Mouse (Mus musculus): ENCODE data around the gene Tmprss7. TPM values are rescaled to one million over a fixed set of nuclear protein-coding genes. Genes with fewer than 3 reads are reported as not detected.

Gene Tmprss7
- 0.09 TPM in 1 of 2 replicates, not detected in the other for polyA plus RNA-seq (2015; fragmentation: Nextera tagmentation; extraction: Ambion mirVana)

DNA sequence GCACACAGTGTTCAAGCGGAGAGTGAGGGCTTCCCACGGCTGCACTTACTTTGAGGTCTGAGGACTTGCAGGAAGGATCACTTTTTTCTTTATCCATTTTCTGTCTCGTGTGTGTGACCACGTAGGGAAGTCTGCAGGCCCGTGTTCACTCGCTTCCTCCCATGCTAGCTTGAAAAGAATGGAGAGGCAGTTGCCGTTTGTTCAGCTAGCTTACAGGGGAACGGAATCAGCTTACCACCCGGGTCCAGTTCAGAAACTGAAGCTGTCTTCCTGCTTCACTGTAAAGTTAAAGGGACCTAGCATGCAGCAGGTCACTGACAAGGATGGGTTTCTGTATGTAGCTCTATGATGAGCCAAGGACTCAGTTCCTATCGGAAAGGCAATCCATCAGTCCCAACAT is at the start of gene Tmprss7:
Gene Tmprss7, minus strand, starts transcription at position 101 of the 400 bp plus-strand sequence.
- Histone ChIP-seq H3K4me1 (no peaks in the 10 kb centered on the region), H3K27ac (replicated peaks) (no peak within 1 kb of the TSS), H3K9ac (no peak within 1 kb of the TSS), H3K36me3 (no peaks in the 10 kb centered on the region), H3K27me3 (replicated peaks) (no peaks in the 10 kb centered on the region), H3K4me3 (no peak within 1 kb of the TSS), H3K9me3 (no peaks in the 10 kb centered on the region), H3K4me2 (no peak within 1 kb of the TSS)
- no peak for ATAC-seq (ENCODE audit: extremely low read depth, insufficient number of reproducible peaks, low FRiP score, low TSS enrichment)
- 71% methylated on average over 10 of the region's 10 CpGs for WGBS

DNA sequence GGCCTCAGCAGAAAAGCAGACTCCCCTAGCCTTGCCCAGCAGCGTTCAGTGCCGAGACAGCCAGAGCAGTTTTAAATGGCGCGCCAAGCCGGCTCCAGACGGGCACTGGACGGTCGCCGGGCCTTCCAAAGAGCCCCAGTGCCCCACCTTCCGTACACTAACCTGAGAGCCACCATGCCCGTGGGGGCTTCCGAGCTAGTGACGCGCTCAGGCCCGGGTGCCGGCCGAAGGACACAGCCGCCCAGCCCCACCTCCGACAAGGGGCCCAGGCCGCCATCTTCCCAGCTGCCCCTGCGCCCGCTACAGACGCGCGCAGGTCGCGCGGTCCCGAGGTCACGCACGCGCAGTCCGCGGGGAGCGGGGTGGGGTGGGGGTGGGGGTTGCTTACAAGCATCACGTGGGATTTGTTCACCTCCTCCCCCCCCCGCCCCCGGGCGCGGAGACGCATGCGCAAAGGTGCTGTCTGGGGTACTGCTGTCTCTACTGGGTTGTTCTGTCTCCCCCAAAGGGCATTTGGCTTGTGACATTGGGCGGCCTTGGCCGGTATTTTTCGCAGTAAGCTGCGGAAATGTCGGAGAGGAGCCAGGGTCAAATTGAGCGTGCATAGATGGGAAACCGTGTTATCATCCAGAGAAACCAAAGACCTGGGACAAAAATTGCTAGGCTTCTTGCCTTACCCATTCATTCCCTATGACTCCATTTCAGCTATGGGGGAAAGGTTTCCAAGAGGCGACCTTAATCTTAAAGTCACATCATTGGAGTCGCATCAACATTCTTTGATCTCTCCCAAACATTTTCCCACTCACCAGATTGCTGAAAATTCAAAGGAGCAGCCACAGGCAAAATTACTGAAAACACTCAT is 49.4 kb upstream of the Tmprss7 start, which contains the start of gene Abhd10:
Gene Abhd10, minus strand, starts transcription at position 341 of the 862 bp plus-strand sequence.
- H3K9me3 ChIP-seq: no peaks in the 10 kb centered on the region
- peak within 1 kb of the TSS; percentile 83 for H3K4me3 ChIP-seq
- H3K36me3 ChIP-seq: peaks cover 29% of the 10 kb centered on the region
- peak within 1 kb of the TSS; percentile 95 for H3K9ac ChIP-seq
- H3K27ac ChIP-seq (replicated peaks): peak within 1 kb of the TSS; percentile 96
- under 1% methylated on average over 51 of the region's 51 CpGs for WGBS
- H3K4me1 ChIP-seq: peaks cover 18% of the 10 kb centered on the region
- peak within 1 kb of the TSS; percentile 76 for H3K4me2 ChIP-seq
- H3K27me3 ChIP-seq (replicated peaks): no peaks in the 10 kb centered on the region
- peak; percentile 99 for ATAC-seq (ENCODE audit: extremely low read depth, insufficient number of reproducible peaks, low FRiP score, low TSS enrichment)

DNA sequence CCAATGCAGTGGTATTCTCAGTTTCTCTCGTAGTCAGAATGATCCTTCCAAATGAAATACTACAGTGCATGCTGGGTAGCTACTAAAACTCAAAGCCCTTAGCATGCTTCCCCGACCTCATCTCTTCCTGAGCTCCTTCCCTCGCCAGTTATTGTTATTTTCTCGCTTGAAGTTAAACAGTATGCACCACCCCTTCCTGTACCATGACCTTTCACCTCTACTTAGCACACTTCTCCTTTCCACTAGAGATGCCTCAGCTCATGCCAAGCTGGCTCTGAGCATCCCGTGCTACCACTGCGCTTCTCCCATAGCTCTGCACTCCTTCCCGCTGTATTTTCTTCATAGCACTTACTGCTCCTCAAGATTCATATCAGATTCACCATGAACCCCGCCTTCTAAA is 44.4 kb upstream of the Tmprss7 start:
- ATAC-seq (ENCODE audit: extremely low read depth, insufficient number of reproducible peaks, low FRiP score, low TSS enrichment): no peak
- WGBS: 79% methylated on average over 8 of the region's 8 CpGs
- H3K9me3 ChIP-seq: no peaks in the 10 kb centered on the region

DNA sequence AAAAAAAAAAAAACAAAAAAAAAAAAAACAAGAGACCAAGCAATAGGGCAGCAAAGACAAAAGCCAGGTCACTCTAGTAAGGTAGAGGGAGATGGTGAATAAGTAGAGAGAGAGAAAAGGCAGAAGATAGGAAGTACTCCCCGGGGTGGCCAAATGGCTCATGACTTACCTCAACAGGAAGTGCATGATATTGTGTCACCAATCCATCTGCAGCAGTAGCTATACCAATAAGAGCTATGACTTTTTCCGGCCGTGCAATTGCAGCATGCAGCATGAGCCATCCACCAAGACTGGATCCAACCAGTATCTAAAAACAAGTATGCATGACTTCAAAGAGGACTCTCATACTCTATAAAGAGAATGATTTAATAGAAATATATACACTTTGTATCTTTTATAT is 43.3 kb upstream of the Tmprss7 start:
- Histone ChIP-seq H3K9ac (no peak overlapping the region), H3K4me2 (no peak overlapping the region), H3K27me3 (replicated peaks) (no peaks in the 10 kb centered on the region), H3K36me3 (peaks cover 59% of the 10 kb centered on the region), H3K9me3 (no peaks in the 10 kb centered on the region), H3K4me3 (no peak overlapping the region), H3K4me1 (peaks cover 9% of the 10 kb centered on the region), H3K27ac (replicated peaks) (no peak overlapping the region)
- ATAC-seq (ENCODE audit: extremely low read depth, insufficient number of reproducible peaks, low FRiP score, low TSS enrichment): no peak
- WGBS: 85% methylated on average over 3 of the region's 3 CpGs

More for the DNA sequence above, 44.4 kb upstream of the Tmprss7 start:
- no peaks in the 10 kb centered on the region for H3K27me3 ChIP-seq (replicated peaks)
- H3K4me3 ChIP-seq: no peak overlapping the region
- peaks cover 9% of the 10 kb centered on the region for H3K4me1 ChIP-seq
- no peak overlapping the region for H3K27ac ChIP-seq (replicated peaks)
- H3K4me2 ChIP-seq: no peak overlapping the region
- H3K36me3 ChIP-seq: peaks cover 47% of the 10 kb centered on the region
- no peak overlapping the region for H3K9ac ChIP-seq

DNA sequence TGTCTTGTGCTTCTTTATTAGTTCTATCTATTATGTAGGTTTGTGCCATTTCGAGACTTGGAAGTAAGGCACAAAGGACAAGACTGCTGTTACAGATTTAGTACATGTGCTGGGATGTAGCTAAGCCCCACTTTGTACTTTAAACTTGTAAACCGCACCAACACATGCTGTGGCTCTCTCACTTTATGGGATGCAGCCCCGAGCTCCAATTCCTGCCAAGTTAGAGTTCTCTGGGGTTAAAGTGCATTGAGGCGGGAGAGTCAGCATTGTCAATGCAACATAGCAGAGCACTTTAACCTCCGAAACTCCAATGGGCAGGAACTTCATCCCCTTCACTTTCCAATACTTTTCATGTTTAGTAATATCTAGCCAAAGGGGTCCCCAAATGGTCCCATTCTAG is 35.7 kb upstream of the Tmprss7 start:
- Histone ChIP-seq H3K4me2 (no peak overlapping the region), H3K36me3 (peaks cover 56% of the 10 kb centered on the region), H3K9me3 (no peaks in the 10 kb centered on the region), H3K9ac (no peak overlapping the region), H3K4me3 (no peak overlapping the region), H3K27me3 (replicated peaks) (no peaks in the 10 kb centered on the region), H3K27ac (replicated peaks) (no peak overlapping the region), H3K4me1 (peaks cover 7% of the 10 kb centered on the region)
- WGBS: 86% methylated on average over 5 of the region's 5 CpGs
- ATAC-seq (ENCODE audit: extremely low read depth, insufficient number of reproducible peaks, low FRiP score, low TSS enrichment): no peak

DNA sequence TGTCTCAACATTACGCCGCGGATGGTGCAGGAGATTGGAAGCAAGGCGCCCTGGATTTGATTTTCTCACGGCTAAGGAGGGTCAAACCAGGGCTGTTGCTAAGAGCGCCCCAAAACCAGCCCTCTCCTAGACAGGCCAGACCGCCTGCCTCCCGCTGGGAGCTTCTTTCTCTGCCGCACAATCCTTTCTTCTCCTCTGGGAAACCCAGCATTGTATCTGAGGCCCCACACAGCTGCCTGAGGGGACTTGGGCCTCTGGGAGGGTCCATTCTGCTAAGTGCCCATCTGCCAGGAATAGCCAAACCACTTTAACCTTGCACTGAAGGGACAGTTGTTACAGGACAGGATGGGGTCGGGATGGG is 31.3 kb upstream of the Tmprss7 start:
- no peak overlapping the region for H3K27ac ChIP-seq (replicated peaks)
- H3K4me3 ChIP-seq: peak overlapping the region; percentile 60
- peaks cover 14% of the 10 kb centered on the region for H3K4me1 ChIP-seq
- peak overlapping the region; percentile 76 for H3K9ac ChIP-seq
- no peak for ATAC-seq (ENCODE audit: extremely low read depth, insufficient number of reproducible peaks, low FRiP score, low TSS enrichment)
- peaks cover 18% of the 10 kb centered on the region for H3K36me3 ChIP-seq
- no peaks in the 10 kb centered on the region for H3K27me3 ChIP-seq (replicated peaks)
- H3K4me2 ChIP-seq: peak overlapping the region; percentile 91
- 1% methylated on average over 10 of the region's 10 CpGs for WGBS
- no peaks in the 10 kb centered on the region for H3K9me3 ChIP-seq

DNA sequence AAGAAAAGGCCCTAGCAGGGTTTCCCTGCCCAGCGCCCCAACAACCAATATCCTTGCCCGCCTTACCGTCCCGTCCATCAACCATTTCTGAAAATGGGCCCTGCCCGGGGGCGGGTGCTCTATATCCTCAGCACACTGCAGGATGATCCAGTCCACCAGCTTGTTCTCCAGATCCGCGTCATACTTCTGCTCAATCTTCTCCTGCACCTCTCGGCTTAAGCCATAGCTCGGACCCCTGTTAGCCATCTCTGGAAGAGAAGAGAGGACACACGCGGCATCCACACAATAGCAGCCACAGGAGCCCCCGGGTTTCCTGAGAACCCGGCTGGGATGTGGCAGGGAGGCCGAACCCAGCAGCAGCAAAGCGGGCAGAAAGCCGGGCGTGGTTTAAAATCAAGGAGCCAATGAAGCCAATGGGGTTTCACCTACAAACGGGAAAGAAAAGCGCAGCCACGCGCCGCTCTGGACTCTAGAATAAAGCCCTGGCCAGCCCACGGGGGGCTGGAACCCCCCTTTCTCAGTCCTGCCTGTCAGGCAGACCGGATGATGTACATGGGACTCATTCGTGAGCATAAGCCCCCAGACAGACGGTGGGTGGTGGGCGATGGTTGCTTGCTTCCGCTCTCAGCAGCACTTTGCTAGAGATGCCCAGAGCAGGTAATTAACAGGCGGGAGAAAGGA is 30.7 kb upstream of the Tmprss7 start, which contains the start of gene Tagln3:
Gene Tagln3, minus strand, starts transcription at position 548 of the 681 bp plus-strand sequence.
- Histone ChIP-seq H3K4me3 (peak within 1 kb of the TSS; percentile 60), H3K4me1 (peaks cover 14% of the 10 kb centered on the region), H3K27me3 (replicated peaks) (no peaks in the 10 kb centered on the region), H3K36me3 (peaks cover 13% of the 10 kb centered on the region), H3K27ac (replicated peaks) (no peak within 1 kb of the TSS), H3K9me3 (no peaks in the 10 kb centered on the region), H3K9ac (peak within 1 kb of the TSS; percentile 76), H3K4me2 (peak within 1 kb of the TSS; percentile 91)
- WGBS: 1% methylated on average over 30 of the region's 30 CpGs
- no peak for ATAC-seq (ENCODE audit: extremely low read depth, insufficient number of reproducible peaks, low FRiP score, low TSS enrichment)

DNA sequence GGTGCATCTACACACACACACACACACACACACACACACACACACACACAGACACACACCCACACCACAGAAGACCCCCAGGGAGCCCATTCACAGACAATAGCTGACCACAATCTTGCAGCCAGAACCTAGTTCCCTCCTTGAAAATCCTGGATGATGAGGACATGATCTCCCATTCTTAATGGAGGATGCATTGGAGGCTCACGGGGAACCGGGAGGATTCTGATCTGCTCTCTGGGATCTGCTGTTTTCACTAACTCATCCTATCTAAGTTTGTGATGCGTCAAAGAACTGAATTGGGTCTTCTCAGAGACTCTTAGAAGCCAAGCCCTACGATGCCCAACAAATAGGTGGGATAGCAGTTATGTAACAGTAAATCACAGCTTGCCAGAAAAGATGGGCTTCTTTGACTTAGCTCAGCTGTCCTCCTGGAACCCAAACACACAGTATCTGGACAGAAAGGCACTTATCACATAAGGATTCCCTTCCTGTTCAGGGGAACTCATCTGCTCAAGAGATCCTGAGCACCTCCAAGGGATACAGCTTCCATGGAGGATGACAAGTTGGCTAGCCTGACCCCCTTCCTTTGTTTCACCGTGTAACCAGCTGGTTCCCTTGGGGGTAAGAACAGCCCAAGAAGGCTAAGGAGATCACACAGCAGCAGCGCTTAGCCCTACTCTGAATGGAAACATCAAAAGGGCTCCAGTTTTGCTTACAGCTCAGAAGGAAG is 29.9 kb upstream of the Tmprss7 start:
- Histone ChIP-seq H3K4me1 (peaks cover 14% of the 10 kb centered on the region), H3K36me3 (peaks cover 7% of the 10 kb centered on the region), H3K9me3 (no peaks in the 10 kb centered on the region), H3K27me3 (replicated peaks) (no peaks in the 10 kb centered on the region), H3K4me2 (peak overlapping the region; percentile 91), H3K9ac (peak overlapping the region; percentile 76; the same call in 1 of the 2 replicates), H3K27ac (replicated peaks) (no peak overlapping the region), H3K4me3 (peak overlapping the region; percentile 60)
- WGBS: 58% methylated on average over 6 of the region's 6 CpGs
- no peak for ATAC-seq (ENCODE audit: extremely low read depth, insufficient number of reproducible peaks, low FRiP score, low TSS enrichment)

DNA sequence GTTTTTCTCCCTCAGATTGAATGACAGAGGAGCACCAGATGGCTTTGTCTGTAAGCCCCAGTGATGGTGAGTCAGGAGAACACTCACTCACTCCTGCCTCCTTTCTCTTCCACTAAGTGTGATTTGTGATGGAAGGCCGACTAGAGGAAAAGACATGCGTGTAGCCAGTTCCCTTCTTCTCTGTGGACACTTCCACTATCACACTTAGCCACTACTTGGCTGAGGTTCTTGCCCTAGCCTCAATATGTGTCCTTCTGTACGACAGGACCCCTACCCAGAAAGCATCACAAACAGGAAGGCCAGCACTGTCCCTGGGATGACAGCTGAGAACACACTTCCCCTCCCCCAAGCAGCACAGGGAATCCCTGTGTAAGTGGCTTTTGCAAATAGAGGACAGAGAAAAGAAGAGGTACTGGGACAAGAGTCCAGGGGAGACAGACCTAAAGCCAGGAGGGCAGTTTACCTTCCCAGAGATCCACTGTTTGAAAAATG is 29.0 kb upstream of the Tmprss7 start:
- no peak overlapping the region for H3K27ac ChIP-seq (replicated peaks)
- H3K9ac ChIP-seq: no peak overlapping the region
- no peak for ATAC-seq (ENCODE audit: extremely low read depth, insufficient number of reproducible peaks, low FRiP score, low TSS enrichment)
- no peak overlapping the region for H3K4me2 ChIP-seq
- H3K4me3 ChIP-seq: no peak overlapping the region
- WGBS: 73% methylated on average over 3 of the region's 3 CpGs
- peaks cover 14% of the 10 kb centered on the region for H3K4me1 ChIP-seq
- 0 out of 2 replicates have a peak, but pooled peaks cover 4% of the 10 kb centered on the region for H3K36me3 ChIP-seq
- H3K27me3 ChIP-seq (replicated peaks): no peaks in the 10 kb centered on the region
- H3K9me3 ChIP-seq: no peaks in the 10 kb centered on the region

DNA sequence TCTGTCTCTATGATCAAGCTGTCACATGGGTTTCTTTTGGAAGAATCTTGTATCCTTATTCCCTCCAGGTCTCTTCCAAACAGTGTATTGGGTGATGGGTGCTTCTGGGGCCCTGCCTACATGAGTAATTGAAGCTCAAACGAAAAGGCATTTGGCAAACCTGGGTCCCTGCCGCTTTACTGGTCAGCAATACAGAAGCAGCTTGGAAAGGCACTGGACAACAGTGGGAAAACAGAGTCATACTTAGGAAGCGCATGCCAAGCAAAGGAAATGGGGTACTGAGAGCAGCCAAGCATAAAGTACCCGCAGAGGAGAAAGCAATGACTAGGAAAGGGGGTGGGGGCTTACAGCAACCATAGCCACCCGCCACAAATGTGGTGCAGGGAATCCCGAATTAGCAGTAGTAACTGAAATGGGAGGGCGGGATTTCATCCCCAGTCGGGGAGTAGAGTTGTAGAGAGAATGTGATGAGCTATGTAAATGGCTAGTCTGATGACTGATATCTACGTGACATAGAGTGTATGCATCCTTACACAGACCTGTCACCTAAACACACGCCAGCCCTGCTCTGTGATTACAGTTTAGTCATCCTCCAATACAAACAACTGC is 26.7 kb upstream of the Tmprss7 start:
- no peak for ATAC-seq (ENCODE audit: extremely low read depth, insufficient number of reproducible peaks, low FRiP score, low TSS enrichment)
- Histone ChIP-seq H3K27ac (replicated peaks) (no peak overlapping the region), H3K27me3 (replicated peaks) (no peaks in the 10 kb centered on the region), H3K9ac (no peak overlapping the region), H3K9me3 (peaks cover 4% of the 10 kb centered on the region; the same call in 1 of the 2 replicates), H3K36me3 (peaks cover 7% of the 10 kb centered on the region; the same call in 1 of the 2 replicates), H3K4me1 (peaks cover 14% of the 10 kb centered on the region), H3K4me2 (no peak overlapping the region), H3K4me3 (no peak overlapping the region)
- 76% methylated on average over 10 of the region's 10 CpGs for WGBS
